Mouse (Mus musculus): ENCODE measurements around the gene Ptprg. TPM values are rescaled to one million over a fixed set of nuclear protein-coding genes. Genes with fewer than 3 reads are reported as not detected.

The Ptprg gene
- total RNA-seq, 2 experiments from 2014 or later = 1.7 TPM; not detected in 1

DNA sequence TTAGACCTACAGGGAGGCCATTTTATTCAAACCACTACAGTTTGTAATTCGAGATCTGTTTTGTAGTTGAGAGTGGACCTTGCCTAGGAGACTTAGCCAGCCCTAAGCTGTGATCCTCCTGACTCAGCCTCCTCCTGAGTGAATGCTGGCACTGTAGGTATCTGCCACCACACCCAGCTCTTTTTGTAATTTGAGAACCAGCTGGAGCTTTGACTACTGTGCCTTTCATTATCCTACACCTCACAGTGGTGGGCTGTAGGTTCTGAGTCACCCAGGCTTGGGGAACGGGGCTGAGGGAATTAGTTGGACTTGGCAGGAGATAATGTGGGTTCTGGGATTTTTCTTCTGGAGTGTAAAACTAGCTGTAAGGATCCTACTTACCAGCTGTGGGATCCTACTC, 9.5 kb downstream of the Ptprg start:
- ATAC-seq (replicated peaks; ENCODE audit: low FRiP score, poor library complexity, severe bottlenecking) = no peak

- ATAC-seq (replicated peaks; ENCODE audit: low FRiP score, poor library complexity, severe bottlenecking) = no peak
These were observed 10.3 kb downstream of the Ptprg start for GRCm38 (mm10) chr14:11563656-11564055.

- ATAC-seq (replicated peaks; ENCODE audit: low FRiP score, poor library complexity, severe bottlenecking) = no peak
These were observed 11.1 kb downstream of the Ptprg start for GRCm38 (mm10) chr14:11564456-11564855.

- ATAC-seq (replicated peaks; ENCODE audit: low FRiP score, poor library complexity, severe bottlenecking) = no peak
These were observed 12.0 kb downstream of the Ptprg start for GRCm38 (mm10) chr14:11565283-11565682.

- no peak for ATAC-seq (replicated peaks; ENCODE audit: low FRiP score, poor library complexity, severe bottlenecking)
These were observed 16.4 kb downstream of the Ptprg start for GRCm38 (mm10) chr14:11569734-11570133.

DNA sequence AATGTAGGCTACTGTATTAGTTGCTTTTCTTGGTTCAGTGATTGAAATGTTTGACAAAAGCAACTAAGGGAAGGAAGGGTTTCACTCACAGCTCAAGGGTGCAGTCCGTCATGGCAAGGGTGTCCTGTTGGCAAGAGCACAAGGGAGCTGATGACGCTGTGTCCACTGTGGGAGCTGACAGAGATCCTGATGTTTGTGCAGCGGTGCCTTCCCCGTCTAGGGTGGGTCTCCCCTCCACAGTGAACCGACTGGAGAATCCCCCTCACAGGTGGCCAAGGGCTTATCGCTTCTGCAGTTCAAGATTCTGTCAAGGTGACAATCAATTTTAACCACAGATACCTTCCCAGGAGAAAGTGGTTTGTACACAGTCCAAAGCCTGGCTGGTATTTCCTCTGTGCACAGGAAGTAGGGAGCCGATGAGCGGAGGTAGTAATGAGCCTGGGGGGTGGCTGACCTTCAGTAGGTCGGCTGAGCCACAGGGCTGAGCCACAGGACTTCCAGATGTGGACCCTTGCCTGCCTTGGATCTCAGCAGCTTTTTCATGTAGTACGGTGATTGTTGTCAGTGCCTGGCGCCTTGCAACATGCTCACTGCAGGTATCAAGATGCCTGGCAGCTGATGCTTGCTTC, 18.5 kb downstream of the Ptprg start:
- ATAC-seq (replicated peaks; ENCODE audit: low FRiP score, poor library complexity, severe bottlenecking) = no peak

- ATAC-seq (replicated peaks; ENCODE audit: low FRiP score, poor library complexity, severe bottlenecking) = no peak
These were observed 19.1 kb downstream of the Ptprg start for GRCm38 (mm10) chr14:11572395-11572784.

- ATAC-seq (replicated peaks; ENCODE audit: low FRiP score, poor library complexity, severe bottlenecking) = no peak
These were observed 20.4 kb downstream of the Ptprg start for GRCm38 (mm10) chr14:11573710-11574109.

DNA sequence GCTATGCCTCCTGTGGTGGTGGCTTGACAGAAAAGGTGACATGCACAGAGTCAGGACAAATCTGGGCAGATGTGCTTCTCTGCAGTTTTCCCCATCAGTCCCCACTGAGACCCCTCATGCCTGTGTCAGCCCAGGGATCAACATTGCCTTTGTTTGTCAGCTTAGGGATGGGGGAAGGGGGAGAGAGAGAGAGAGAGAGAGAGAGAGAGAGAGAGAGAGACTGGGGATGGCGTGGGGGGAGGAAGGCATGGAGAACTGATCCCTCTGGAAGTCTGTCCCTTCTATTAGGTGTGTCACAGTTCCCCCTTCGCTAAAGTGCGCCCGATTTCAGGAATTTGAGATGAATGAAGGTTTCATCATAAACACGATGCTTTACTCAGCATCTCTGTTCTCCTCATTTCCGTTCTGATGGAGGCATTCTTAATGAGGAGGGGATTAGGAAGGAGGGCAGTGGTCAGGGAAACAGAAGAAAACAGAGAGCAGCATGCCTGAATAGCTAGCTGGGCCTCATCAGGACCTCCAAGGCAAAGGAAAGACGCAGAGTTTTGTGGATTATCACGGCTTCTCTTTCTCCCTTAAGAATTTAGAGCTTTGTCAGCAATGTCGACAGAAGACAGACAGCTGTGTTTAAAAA, 24.1 kb downstream of the Ptprg start:
- ATAC-seq (replicated peaks; ENCODE audit: low FRiP score, poor library complexity, severe bottlenecking) = no peak

DNA sequence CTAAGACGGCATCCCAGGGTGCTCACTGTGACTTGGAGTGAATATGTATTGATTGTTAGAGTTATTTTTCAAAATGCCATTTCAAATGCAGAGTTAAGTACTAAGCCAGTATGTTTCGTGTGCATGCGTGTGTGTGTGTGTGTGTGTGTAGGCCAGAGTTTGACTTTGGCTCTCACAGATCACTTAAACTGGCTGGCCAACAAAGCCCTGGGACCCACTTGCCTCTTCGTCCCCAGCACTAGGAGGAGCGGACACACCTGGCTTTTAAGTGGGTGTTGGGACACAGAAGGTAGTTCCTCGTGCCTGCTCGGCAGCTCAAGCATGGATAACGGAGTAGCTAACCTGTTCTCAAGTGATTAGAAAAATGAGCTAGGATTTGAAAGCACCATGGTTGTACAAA, 24.6 kb downstream of the Ptprg start:
- no peak for ATAC-seq (replicated peaks; ENCODE audit: low FRiP score, poor library complexity, severe bottlenecking)

DNA sequence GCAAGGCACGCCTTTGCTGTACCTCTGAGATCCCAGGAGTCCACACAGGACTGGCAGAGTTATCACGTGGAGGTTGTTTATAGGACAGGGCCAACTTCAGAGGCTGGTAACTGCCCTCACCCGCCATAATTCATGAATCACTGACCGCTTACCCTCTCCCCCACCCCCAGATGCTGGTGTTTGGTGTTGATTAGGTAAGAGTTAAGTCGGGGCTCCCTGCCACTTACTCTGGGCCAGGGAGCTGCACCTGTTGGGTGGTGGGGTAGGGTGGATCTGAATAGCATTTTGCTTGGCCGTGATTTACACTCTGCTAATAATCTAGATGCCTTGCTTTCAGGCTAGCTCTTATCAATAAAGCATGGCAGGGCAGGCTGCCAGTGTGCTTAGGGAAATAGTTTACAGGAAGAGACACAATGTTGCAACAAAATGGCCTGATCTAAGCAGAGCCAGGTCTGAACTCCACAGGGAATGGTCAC, 25.2 kb downstream of the Ptprg start:
- ATAC-seq (replicated peaks; ENCODE audit: low FRiP score, poor library complexity, severe bottlenecking) = no peak

- ATAC-seq (replicated peaks; ENCODE audit: low FRiP score, poor library complexity, severe bottlenecking) = no peak
These were observed 26.6 kb downstream of the Ptprg start for GRCm38 (mm10) chr14:11579950-11580349.

DNA sequence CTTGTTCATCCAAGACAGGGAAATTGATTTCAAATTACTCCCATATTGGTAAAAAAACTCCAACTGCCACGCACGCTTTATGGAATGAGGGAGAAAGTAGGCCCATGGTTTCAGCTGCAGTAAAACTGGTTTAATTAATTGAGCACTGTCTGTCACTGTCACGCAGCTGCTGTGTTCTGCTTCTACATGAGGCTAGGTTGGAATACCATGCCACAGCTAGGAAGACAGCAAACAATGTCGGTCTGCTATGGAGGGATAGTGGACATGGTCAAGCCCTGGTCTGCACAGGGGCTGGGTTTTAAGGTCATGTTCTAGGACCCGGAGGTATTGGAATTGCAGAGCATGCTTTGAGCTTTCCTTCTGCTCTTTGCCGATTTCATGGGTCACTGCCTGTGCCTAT, 30.9 kb downstream of the Ptprg start:
- ATAC-seq (replicated peaks; ENCODE audit: low FRiP score, poor library complexity, severe bottlenecking) = no peak

GRCm38 (mm10) chr14:11584929-11585633, 31.7 kb downstream of the Ptprg start:
- no peak for ATAC-seq (replicated peaks; ENCODE audit: low FRiP score, poor library complexity, severe bottlenecking)

GRCm38 (mm10) chr14:11590387-11590786, 37.1 kb downstream of the Ptprg start:
- ATAC-seq (replicated peaks; ENCODE audit: low FRiP score, poor library complexity, severe bottlenecking) = no peak

DNA sequence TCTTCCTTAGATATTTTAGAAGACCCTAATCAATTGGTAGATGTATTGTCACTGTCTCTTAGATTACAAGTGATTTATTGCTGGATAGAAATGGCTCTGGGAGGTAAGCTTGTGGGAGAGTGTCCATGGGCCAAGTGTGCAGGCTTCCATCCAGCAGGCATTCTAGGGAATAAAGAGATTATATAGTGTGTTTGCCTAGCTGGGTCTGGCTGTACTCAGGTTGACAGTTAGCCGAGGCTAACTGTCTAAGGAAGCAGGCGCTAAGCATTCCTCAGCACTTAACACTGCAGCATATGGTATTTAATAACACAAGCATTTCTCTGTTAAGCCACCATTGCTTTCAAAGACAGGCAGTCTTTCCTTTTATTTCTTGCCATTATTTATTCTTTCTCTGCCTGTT, 39.3 kb downstream of the Ptprg start:
- no peak for ATAC-seq (replicated peaks; ENCODE audit: low FRiP score, poor library complexity, severe bottlenecking)

GRCm38 (mm10) chr14:11594336-11594735, 41.0 kb downstream of the Ptprg start:
- no peak for ATAC-seq (replicated peaks; ENCODE audit: low FRiP score, poor library complexity, severe bottlenecking)

DNA sequence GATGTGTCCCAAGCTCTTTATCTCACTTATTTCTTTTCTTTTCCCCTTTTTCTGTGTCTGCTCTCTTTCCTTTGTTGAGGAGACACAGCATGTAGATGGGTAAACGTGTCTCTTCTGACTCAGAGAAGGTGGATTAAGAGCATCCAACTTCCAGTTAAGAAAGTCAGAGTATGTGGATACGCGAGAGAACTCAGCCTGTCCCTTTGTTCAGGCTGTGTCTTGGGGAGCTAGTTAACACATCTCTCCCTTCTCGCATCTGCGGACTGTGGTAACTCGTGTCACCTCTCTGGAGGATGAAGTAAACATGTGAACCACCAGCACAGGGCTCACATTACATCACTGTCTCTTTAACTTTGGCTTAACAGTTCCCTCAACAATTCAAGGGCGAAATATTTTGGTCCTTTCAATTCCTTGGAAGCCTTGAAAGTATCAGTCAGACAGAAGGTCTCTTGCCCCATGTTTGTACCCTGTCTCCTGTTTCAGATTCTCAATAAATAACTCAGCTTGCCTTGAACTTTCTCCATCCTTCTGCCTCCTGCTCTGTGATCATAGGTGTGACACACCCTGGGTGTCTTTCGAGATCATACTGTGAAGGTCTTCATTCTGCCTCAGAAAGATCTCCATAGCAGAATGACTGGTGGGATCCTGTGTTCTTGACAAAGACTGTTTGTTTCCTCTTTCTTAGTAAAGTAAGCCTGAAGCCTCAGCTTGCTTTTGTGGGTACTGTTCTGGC, 51.0 kb downstream of the Ptprg start:
- no peak for ATAC-seq (replicated peaks; ENCODE audit: low FRiP score, poor library complexity, severe bottlenecking)

GRCm38 (mm10) chr14:11608366-11608765, 55.0 kb downstream of the Ptprg start:
- no peak for ATAC-seq (replicated peaks; ENCODE audit: low FRiP score, poor library complexity, severe bottlenecking)

- no peak for ATAC-seq (replicated peaks; ENCODE audit: low FRiP score, poor library complexity, severe bottlenecking)
These were observed 56.7 kb downstream of the Ptprg start for GRCm38 (mm10) chr14:11609857-11610582.

All from erythroid progenitor cell, adult 5-6 weeks (primary cell).